Mouse (Mus musculus): ENCODE measurements around the gene Itgb1bp1.

Gene Itgb1bp1

GRCm38 (mm10) chr12:21241965-21242364 is 44.1 kb downstream of the Itgb1bp1 start:
- DNase-seq = no peak

- no peak for DNase-seq
Measured at GRCm38 (mm10) chr12:21234560-21234959, 51.5 kb downstream of the Itgb1bp1 start.

- DNase-seq = no peak
Measured at GRCm38 (mm10) chr12:21233727-21234126, 52.4 kb downstream of the Itgb1bp1 start.

- peak; percentile 79 for DNase-seq
Measured at GRCm38 (mm10) chr12:21229076-21229918, 56.8 kb downstream of the Itgb1bp1 start.

GRCm38 (mm10) chr12:21228650-21229049 is 57.4 kb downstream of the Itgb1bp1 start:
- DNase-seq = no peak

GRCm38 (mm10) chr12:21227076-21227980 is 58.8 kb downstream of the Itgb1bp1 start:
- peak; percentile 56 for DNase-seq

- DNase-seq = no peak
Measured at GRCm38 (mm10) chr12:21226316-21226715, 59.8 kb downstream of the Itgb1bp1 start.

GRCm38 (mm10) chr12:21225358-21225757 is 60.7 kb downstream of the Itgb1bp1 start:
- peak; percentile 54 for DNase-seq

GRCm38 (mm10) chr12:21223923-21224322 is 62.2 kb downstream of the Itgb1bp1 start:
- no peak for DNase-seq

- DNase-seq = no peak
Measured at GRCm38 (mm10) chr12:21220596-21220995, 65.5 kb downstream of the Itgb1bp1 start.

GRCm38 (mm10) chr12:21217776-21218444 is 68.2 kb downstream of the Itgb1bp1 start:
- no peak for DNase-seq

GRCm38 (mm10) chr12:21214551-21215165 is 71.4 kb downstream of the Itgb1bp1 start:
- no peak for DNase-seq

GRCm38 (mm10) chr12:21212876-21213275 is 73.2 kb downstream of the Itgb1bp1 start:
- no peak for DNase-seq

GRCm38 (mm10) chr12:21209273-21209672 is 76.8 kb downstream of the Itgb1bp1 start:
- DNase-seq = no peak

- DNase-seq = no peak
Measured at GRCm38 (mm10) chr12:21208172-21208795, 77.8 kb downstream of the Itgb1bp1 start.

GRCm38 (mm10) chr12:21207422-21207821 is 78.7 kb downstream of the Itgb1bp1 start:
- no peak for DNase-seq

- no peak for DNase-seq
Measured at GRCm38 (mm10) chr12:21205799-21206198, 80.3 kb downstream of the Itgb1bp1 start.

- peak; percentile 93 for DNase-seq
Measured at GRCm38 (mm10) chr12:21204701-21205312, 81.3 kb downstream of the Itgb1bp1 start.

GRCm38 (mm10) chr12:21201485-21202269 is 84.4 kb downstream of the Itgb1bp1 start:
- no peak for DNase-seq

GRCm38 (mm10) chr12:21200613-21201012 is 85.5 kb downstream of the Itgb1bp1 start:
- DNase-seq = no peak

- DNase-seq = no peak
Measured at GRCm38 (mm10) chr12:21196420-21196819, 89.7 kb downstream of the Itgb1bp1 start.

Measured in retina, postnatal 1 day (tissue).